Mouse (Mus musculus) hindbrain, postnatal 0 days (tissue): ENCODE data around the gene Sept14. TPM values are rescaled to one million over a fixed set of nuclear protein-coding genes. Genes with fewer than 3 reads are reported as not detected.

Source experiments
- ATAC-seq: fragments of 200-750 bp; cut with Nextera tagmentation; 2 replicates; pipeline ENCODE4 v1.8.0; 2017; ENCODE audit warnings: mild to moderate bottlenecking, moderate TSS enrichment, moderate library complexity
- DNase-seq: peaks from one replicate; pipeline ENCODE4 v3.0.0-alpha.2; 2015; ENCODE audit warnings: low spot score
- H3K27ac ChIP-seq: fragments of 300-500 bp; sonication (generic); 2 replicates; pipeline ENCODE4 v1.5.1; 2014; ENCODE audit warnings: mild to moderate bottlenecking
- H3K27me3 ChIP-seq: fragments of 300-500 bp; sonication (generic); 2 replicates; pipeline ENCODE4 v1.6.1; 2014; ENCODE audit warnings: low read length, mixed read lengths; ENCODE audit not compliant: insufficient read depth
- H3K36me3 ChIP-seq: fragments of 300-500 bp; sonication (generic); 2 replicates; pipeline ENCODE4 v1.6.1; 2014; ENCODE audit warnings: low read length, mixed read lengths; ENCODE audit not compliant: insufficient read depth
- H3K4me1 ChIP-seq: fragments of 300-500 bp; sonication (generic); 2 replicates; pipeline ENCODE4 v1.6.1; 2014; ENCODE audit warnings: antibody characterized with exemption, low read length, mixed read lengths; ENCODE audit not compliant: insufficient read depth
- H3K4me2 ChIP-seq: fragments of 300-500 bp; sonication (generic); 2 replicates; pipeline ENCODE4 v1.6.1; 2014; ENCODE audit warnings: low read depth, mild to moderate bottlenecking, low read length, moderate library complexity, mixed read lengths
- H3K4me3 ChIP-seq: fragments of 300-500 bp; sonication (generic); 2 replicates; pipeline ENCODE4 v1.5.1; 2014; ENCODE audit warnings: low read length
- H3K9ac ChIP-seq: fragments of 300-500 bp; sonication (generic); replicated peaks from 2 replicates; pipeline ENCODE4 v1.6.1; 2014; ENCODE audit warnings: mild to moderate bottlenecking, low read length, moderate library complexity, mixed read lengths
- H3K9me3 ChIP-seq: fragments of 300-500 bp; sonication (generic); 2 replicates; pipeline ENCODE4 v1.6.1; 2016; ENCODE audit warnings: low read length, mixed read lengths
- CTCF ChIP-seq: IDR thresholded peaks from 2 replicates; pipeline ENCODE4 v1.5.1; 2016; ENCODE audit warnings: antibody characterized with exemption, control low read depth, low read depth
- WGBS: fragments of 180-500 bp; shearing (Covaris S2); extraction: QIAGEN DNeasy Blood & Tissue Kit; methylation state at CpG from one replicate; pipeline ENCODE4 v1.1.7; 2014; 5-methylcytosine and 5-hydroxymethylcytosine counted together
- polyA plus RNA-seq: library from polyadenylated mRNA; unstranded; fragments of >200 nt; fragmentation: Nextera tagmentation; extraction: Ambion mirVana; gene quantifications from 2 replicates; pipeline ENCODE4 v1.2.1, GENCODE M21; 2015
- total RNA-seq: library from RNA; depleted of rRNA; stranded (reverse); fragments of >200 nt; gene quantifications from 2 replicates; pipeline ENCODE4 v1.2.3, GENCODE M21; 2014

Sept14 gene
- total and polyA plus RNA-seq, 2 experiments from 2014 or later: not detected

DNA sequence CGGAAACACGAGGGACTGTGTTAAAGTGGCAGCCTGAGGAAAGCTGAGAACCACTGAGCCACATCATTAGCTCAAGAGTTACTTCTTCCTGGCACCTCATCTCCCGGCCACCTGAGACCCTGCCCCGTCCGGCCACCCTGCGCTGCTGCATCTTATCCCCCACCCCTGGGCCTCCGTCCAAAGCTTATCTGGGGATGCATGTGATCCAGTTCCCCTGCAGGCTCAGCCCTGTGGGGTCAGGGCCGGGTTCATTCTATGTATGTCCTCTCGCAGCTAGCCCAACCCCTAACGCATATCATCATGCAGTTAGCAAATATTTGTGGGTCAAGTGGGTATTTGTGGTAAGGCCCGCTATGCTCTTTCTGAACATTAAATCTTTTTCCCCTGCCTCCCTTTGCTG lies 21.0 kb upstream of the Sept14 start:
- no peaks in the 10 kb centered on the region for H3K9me3 ChIP-seq
- no peak overlapping the region for H3K9ac ChIP-seq
- ATAC-seq (no peak), DNase-seq (no peak)
- H3K4me2 ChIP-seq: no peak overlapping the region
- no peak for TF ChIP-seq CTCF
- 63% methylated on average over 11 of the region's 11 CpGs for WGBS
- no peaks in the 10 kb centered on the region for H3K36me3 ChIP-seq
- no peak overlapping the region for H3K4me3 ChIP-seq
- no peaks in the 10 kb centered on the region for H3K27me3 ChIP-seq
- H3K27ac ChIP-seq: no peak overlapping the region
- H3K4me1 ChIP-seq: peaks cover 16% of the 10 kb centered on the region

DNA sequence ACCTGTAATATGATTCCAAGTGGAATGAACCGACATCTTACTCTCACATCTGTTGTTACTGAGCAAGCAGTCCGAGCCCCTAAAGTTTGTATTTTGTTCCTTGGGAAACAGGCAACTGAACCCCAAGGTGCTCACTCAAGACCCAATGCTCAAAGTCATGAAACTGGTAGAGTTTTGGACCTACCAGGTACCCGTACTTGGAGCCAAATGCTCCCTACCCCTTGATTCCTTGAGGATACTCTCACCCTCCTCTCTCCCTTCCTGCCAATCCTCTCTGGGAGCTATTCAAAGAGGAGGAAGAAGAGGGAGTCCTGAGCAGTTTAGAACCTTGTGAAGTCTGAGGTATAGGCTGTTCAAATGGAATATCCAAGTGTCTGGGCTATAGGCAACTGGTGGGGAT lies 18.5 kb upstream of the Sept14 start:
- no peak overlapping the region for H3K9ac ChIP-seq
- no peak for DNase-seq
- H3K4me2 ChIP-seq: peak overlapping the region; percentile 55; the same call in 1 of the 2 replicates
- no peak for ATAC-seq
- H3K4me1 ChIP-seq: peaks cover 16% of the 10 kb centered on the region
- no peaks in the 10 kb centered on the region for H3K36me3 ChIP-seq
- H3K27ac ChIP-seq: no peak overlapping the region
- TF ChIP-seq CTCF: no peak
- 78% methylated on average over 3 of the region's 3 CpGs for WGBS
- no peak overlapping the region for H3K4me3 ChIP-seq
- H3K9me3 ChIP-seq: no peaks in the 10 kb centered on the region
- no peaks in the 10 kb centered on the region for H3K27me3 ChIP-seq

DNA sequence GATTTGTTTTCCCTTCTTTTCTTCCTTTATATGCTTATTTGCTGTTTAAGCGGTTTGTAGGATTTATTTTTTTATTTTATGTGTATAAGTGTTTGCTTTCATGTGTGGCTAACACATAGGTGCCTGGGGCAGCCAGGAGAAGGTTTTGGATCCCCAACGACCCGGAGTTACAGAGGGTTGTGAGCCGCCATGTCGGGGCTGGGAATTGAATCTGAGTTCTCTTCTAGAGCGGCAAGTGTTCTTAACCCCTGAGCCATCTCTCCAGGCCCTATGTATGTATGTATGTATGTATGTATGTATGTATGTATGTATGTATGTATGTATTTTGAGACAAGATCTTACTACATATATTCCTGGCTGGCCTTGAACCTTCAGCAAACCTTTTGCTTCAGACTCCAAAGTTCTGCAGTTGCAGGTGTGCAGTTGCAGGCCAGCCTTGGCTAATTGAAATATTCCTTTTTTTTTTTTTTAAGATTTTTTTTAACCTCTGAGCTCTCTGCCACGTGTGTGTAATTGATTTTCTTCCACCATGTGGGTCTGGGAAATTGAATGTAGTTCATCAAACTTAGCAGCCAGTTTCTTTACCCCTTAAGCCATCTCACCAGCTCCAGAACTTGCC lies 17.6 kb upstream of the Sept14 start:
- 9% methylated on average over 7 of the region's 7 CpGs for WGBS
- TF ChIP-seq CTCF: no peak
- peak overlapping the region; percentile 97; the same call in 1 of the 2 replicates for H3K27ac ChIP-seq
- H3K4me2 ChIP-seq: peak overlapping the region; percentile 55
- H3K27me3 ChIP-seq: no peaks in the 10 kb centered on the region
- peak overlapping the region; percentile 98 for H3K9ac ChIP-seq
- DNase-seq (peak; percentile 6), ATAC-seq (no peak)
- peaks cover 16% of the 10 kb centered on the region for H3K4me1 ChIP-seq
- H3K9me3 ChIP-seq: no peaks in the 10 kb centered on the region
- no peaks in the 10 kb centered on the region for H3K36me3 ChIP-seq
- peak overlapping the region; percentile 88 for H3K4me3 ChIP-seq

DNA sequence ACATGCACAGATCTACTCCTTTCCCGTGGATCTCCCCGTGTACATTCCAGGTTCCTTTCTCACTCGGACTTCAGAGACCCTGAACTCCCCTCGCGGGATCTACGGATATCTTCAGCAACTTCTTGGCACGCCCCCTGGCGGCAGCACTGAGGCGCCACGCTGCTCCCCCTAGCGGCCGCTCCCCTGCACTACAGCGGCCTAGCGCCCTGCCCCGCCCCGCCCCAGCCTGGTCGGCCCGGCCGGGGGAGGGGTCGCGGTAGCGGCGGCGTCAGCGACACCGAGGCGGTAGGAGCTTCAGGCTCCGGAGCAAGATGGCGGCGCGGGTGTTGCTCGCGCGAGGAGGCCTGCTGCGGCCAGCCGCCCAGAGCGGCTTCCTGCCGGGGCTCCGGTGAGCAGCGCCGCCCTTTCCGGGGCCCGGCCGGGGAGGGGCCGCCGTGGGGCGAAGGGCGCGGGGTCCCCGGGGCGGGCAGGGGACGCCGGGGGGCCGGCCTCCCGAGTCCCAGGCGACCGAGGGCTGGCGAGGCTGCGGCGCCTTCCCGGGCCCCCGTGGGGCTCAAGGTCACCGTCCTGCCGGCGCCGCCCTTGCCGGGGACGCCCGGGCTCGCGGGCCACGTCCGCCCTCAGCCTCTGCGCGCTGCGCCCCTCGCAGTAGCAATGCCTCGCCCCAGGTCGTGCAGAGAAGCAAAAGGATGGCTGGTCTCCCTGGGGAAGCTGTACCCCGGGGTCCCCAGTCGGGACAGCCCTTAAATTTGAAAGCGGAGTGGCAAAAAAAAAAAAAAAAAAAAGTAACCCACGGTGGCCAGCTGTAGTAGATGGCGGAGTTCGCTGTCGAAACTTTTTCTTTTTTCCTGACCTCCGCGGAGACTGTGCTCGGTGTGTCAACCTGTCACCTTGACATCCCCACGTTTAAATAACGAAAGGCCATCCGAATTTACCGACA lies 16.8 kb upstream of the Sept14 start, which contains the start of gene Nipsnap2:
Gene Nipsnap2 (plus strand): TSS at position 230 of the 940 bp plus-strand sequence.
- TF ChIP-seq CTCF: peak; percentile 95
- H3K27me3 ChIP-seq: no peaks in the 10 kb centered on the region
- DNase-seq (peak; percentile 92), ATAC-seq (peak; percentile 97)
- peak within 1 kb of the TSS; percentile 98 for H3K9ac ChIP-seq
- H3K27ac ChIP-seq: peak within 1 kb of the TSS; percentile 97
- H3K4me3 ChIP-seq: peak within 1 kb of the TSS; percentile 88
- H3K4me1 ChIP-seq: peaks cover 16% of the 10 kb centered on the region
- H3K4me2 ChIP-seq: peak within 1 kb of the TSS; percentile 55
- no peaks in the 10 kb centered on the region for H3K36me3 ChIP-seq
- H3K9me3 ChIP-seq: no peaks in the 10 kb centered on the region
- WGBS: under 1% methylated on average over 81 of the region's 93 CpGs

DNA sequence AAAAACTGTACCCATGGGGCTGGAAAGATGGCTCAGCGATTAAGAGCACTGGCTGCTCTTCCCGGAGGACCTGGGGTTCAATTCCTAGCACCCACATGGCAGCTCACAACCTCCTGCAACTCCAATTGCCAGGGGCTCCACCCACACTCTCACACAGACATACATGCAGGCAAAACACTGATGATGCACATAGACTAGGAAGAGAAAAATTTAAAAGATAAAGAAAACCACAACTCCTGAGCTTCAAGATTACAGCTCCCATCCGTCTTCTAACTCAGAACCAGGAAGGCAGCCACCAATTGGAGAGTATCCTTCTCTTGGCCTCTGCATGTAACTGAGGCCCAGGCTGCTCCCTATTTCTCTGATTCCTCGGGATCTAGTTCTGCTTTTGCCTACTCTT lies 16.0 kb upstream of the Sept14 start:
- 48% methylated on average over 4 of the region's 4 CpGs for WGBS
- ATAC-seq: no peak

DNA sequence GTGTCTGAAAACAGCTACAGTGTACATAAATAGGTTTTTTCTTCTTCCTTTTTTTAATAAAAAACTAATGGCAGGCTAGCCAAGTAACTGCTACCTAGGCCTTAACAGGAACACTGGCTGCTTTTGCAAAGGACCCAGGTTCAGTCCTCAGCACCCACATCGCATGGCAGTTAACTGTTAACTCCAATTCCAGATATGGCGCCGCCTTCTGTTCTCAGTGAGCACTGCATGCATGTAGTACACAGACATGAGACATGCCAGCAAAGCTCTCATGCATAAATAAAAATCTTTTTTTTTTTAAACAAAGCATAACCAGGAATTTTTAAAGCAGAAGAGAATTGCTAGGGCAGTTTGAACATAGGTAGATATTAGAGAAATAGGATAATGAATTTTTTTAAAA lies 11.9 kb upstream of the Sept14 start:
- 0 out of 2 replicates have a peak, but pooled peaks cover 8% of the 10 kb centered on the region for H3K4me1 ChIP-seq
- 80% methylated on average over 3 of the region's 3 CpGs for WGBS
- no peaks in the 10 kb centered on the region for H3K9me3 ChIP-seq
- ATAC-seq: no peak
- H3K27me3 ChIP-seq: no peaks in the 10 kb centered on the region
- H3K36me3 ChIP-seq: peaks cover 19% of the 10 kb centered on the region
- H3K27ac ChIP-seq: no peak overlapping the region
- no peak overlapping the region for H3K4me3 ChIP-seq
- no peak for DNase-seq
- no peak overlapping the region for H3K4me2 ChIP-seq
- no peak overlapping the region for H3K9ac ChIP-seq
- no peak for TF ChIP-seq CTCF

More for the DNA sequence above, 16.0 kb upstream of the Sept14 start:
- H3K4me1 ChIP-seq: peaks cover 15% of the 10 kb centered on the region
- peak overlapping the region; percentile 88 for H3K4me3 ChIP-seq
- peak overlapping the region; percentile 55 for H3K4me2 ChIP-seq
- peaks cover 4% of the 10 kb centered on the region for H3K36me3 ChIP-seq
- no peaks in the 10 kb centered on the region for H3K27me3 ChIP-seq
- no peak for TF ChIP-seq CTCF
- peak overlapping the region; percentile 98; the same call in 1 of the 2 replicates for H3K9ac ChIP-seq
- no peak for DNase-seq
- H3K9me3 ChIP-seq: no peaks in the 10 kb centered on the region
- H3K27ac ChIP-seq: peak overlapping the region; percentile 97; the same call in 1 of the 2 replicates
